Mouse (Mus musculus) c-Kit-positive CD71-positive TER-119-negative erythroid progenitor cells, embryonic 14.5 days (primary cell): ENCODE results near the gene Clca4b.
"Not testable (repeated sequence)": the region's sequence is repeated elsewhere in the genome, so short reads cannot be mapped to it uniquely, and the experiment has no call there.

Source experiments
- DNase-seq: peaks from one replicate; pipeline ENCODE4 v3.0.0-alpha.2; 2013; ENCODE audit warnings: low read depth

Gene Clca4b

GRCm38 (mm10) chr3:144932335-144932734 is at the start of gene Clca4b:
Gene Clca4b, minus strand, starts transcription at chr3:144932529.
- no peak for DNase-seq

GRCm38 (mm10) chr3:144980551-144980950 is 48.2 kb upstream of the Clca4b start:
- DNase-seq: no peak

GRCm38 (mm10) chr3:144977631-144978030 is 45.3 kb upstream of the Clca4b start:
- DNase-seq: no peak

GRCm38 (mm10) chr3:144976091-144976490 is 43.8 kb upstream of the Clca4b start:
- no peak for DNase-seq

- no peak for DNase-seq
Measured at GRCm38 (mm10) chr3:144974945-144975344, 42.6 kb upstream of the Clca4b start, which contains the start of gene Clca4a. Gene Clca4a, minus strand, starts transcription at chr3:144975045.

GRCm38 (mm10) chr3:144971553-144972270 is 39.4 kb upstream of the Clca4b start:
- no peak for DNase-seq

GRCm38 (mm10) chr3:144969755-144970154 is 37.4 kb upstream of the Clca4b start:
- no peak for DNase-seq

GRCm38 (mm10) chr3:144966074-144966473 is 33.7 kb upstream of the Clca4b start:
- no peak for DNase-seq

GRCm38 (mm10) chr3:144950829-144951228 is 18.5 kb upstream of the Clca4b start:
- no peak for DNase-seq

- not testable (repeated sequence) for DNase-seq
Measured at GRCm38 (mm10) chr3:144947376-144947775, 15.0 kb upstream of the Clca4b start.

- not testable (repeated sequence) for DNase-seq
Measured at GRCm38 (mm10) chr3:144933625-144934024, 1.3 kb upstream of the Clca4b start.

- DNase-seq: no peak
Measured at GRCm38 (mm10) chr3:144933011-144933491, 722 bp upstream of the Clca4b start.

- no peak for DNase-seq
Measured at GRCm38 (mm10) chr3:144914014-144914413, 18.3 kb downstream of the Clca4b start.

- DNase-seq: no peak
Measured at GRCm38 (mm10) chr3:144897042-144897678, 35.2 kb downstream of the Clca4b start.

GRCm38 (mm10) chr3:144890246-144890758 is 42.0 kb downstream of the Clca4b start:
- DNase-seq: no peak

- no peak for DNase-seq
Measured at GRCm38 (mm10) chr3:144886957-144887356, 45.4 kb downstream of the Clca4b start.

- DNase-seq: not testable (repeated sequence)
Measured at GRCm38 (mm10) chr3:144872012-144872411, 60.3 kb downstream of the Clca4b start.
